8 mouse cellular contexts compared by ENCODE assay signal in genomic region chr11:75147846-75148168, GRCm38 (mm10). TPM values are rescaled to one million over a fixed set of nuclear protein-coding genes. Genes with fewer than 3 reads are reported as not detected.
A peak's percentile ranks its signal among the peaks of the same experiment; 100 is the strongest.
DNase-seq lines count a peak whose midpoint lies in the region; ATAC-seq lines count a peak whose summit lies in the region.

No protein-coding gene starts in this region.

- no peaks in the 10 kb centered on the region for H3K9me3 ChIP-seq in kidney, embryonic 14.5 days (ENCODE audit: control insufficient read depth, low read length)
- no peaks in the 10 kb centered on the region for H3K9me3 ChIP-seq in forebrain, embryonic 12.5 days
- no peaks in the 10 kb centered on the region for H3K9me3 ChIP-seq in intestine, embryonic 15.5 days
- no peaks in the 10 kb centered on the region for H3K9me3 ChIP-seq in midbrain, embryonic 14.5 days (ENCODE audit: control insufficient read depth, low read length)

- H3K4me2 ChIP-seq in kidney, embryonic 14.5 days (replicated peaks; ENCODE audit: low read depth, low read length) = no peak overlapping the region
- H3K4me2 ChIP-seq in forebrain, embryonic 12.5 days = no peak overlapping the region
- H3K4me2 ChIP-seq in intestine, embryonic 15.5 days (replicated peaks) = peak overlapping the region; percentile 27; the same call in 1 of the 2 replicates
- no peak overlapping the region for H3K4me2 ChIP-seq in midbrain, embryonic 14.5 days (ENCODE audit: low read length)

- peak overlapping the region; percentile 92 for H3K27ac ChIP-seq in kidney, embryonic 14.5 days (ENCODE audit: low read depth, low read length)
- H3K27ac ChIP-seq in forebrain, embryonic 12.5 days = peak overlapping the region; percentile 79
- peak overlapping the region; percentile 92 for H3K27ac ChIP-seq in intestine, embryonic 15.5 days
- peak overlapping the region; percentile 74 for H3K27ac ChIP-seq in midbrain, embryonic 14.5 days (replicated peaks; ENCODE audit: low read depth, low read length)

- H3K27me3 ChIP-seq in kidney, embryonic 14.5 days (ENCODE audit: control insufficient read depth, insufficient read depth, low read length) = no peaks in the 10 kb centered on the region
- no peaks in the 10 kb centered on the region for H3K27me3 ChIP-seq in forebrain, embryonic 12.5 days
- H3K27me3 ChIP-seq in intestine, embryonic 15.5 days (replicated peaks) = no peaks in the 10 kb centered on the region
- H3K27me3 ChIP-seq in midbrain, embryonic 14.5 days (ENCODE audit: control insufficient read depth, insufficient read depth, low read length) = no peaks in the 10 kb centered on the region

- peaks cover 22% of the 10 kb centered on the region for H3K4me1 ChIP-seq in kidney, embryonic 14.5 days (ENCODE audit: control insufficient read depth, insufficient read depth, low read length)
- peaks cover 11% of the 10 kb centered on the region for H3K4me1 ChIP-seq in forebrain, embryonic 12.5 days
- H3K4me1 ChIP-seq in intestine, embryonic 15.5 days (replicated peaks) = peaks cover 27% of the 10 kb centered on the region
- H3K4me1 ChIP-seq in midbrain, embryonic 14.5 days (ENCODE audit: control insufficient read depth, insufficient read depth, low read length) = peaks cover 12% of the 10 kb centered on the region

- WGBS in kidney, embryonic 14.5 days = 15% methylated on average over 3 of the region's 3 CpGs
- 71% methylated on average over 3 of the region's 3 CpGs for WGBS in forebrain, embryonic 12.5 days
- WGBS in intestine, embryonic 15.5 days = 24% methylated on average over 3 of the region's 3 CpGs
- 56% methylated on average over 3 of the region's 3 CpGs for WGBS in midbrain, embryonic 14.5 days

- H3K36me3 ChIP-seq in kidney, embryonic 14.5 days (ENCODE audit: control insufficient read depth, insufficient read depth, low read length) = peaks cover 24% of the 10 kb centered on the region; the same call in 1 of the 2 replicates
- H3K36me3 ChIP-seq in forebrain, embryonic 12.5 days (replicated peaks) = peaks cover 42% of the 10 kb centered on the region
- 0 out of 2 replicates have a peak, but pooled peaks cover 10% of the 10 kb centered on the region for H3K36me3 ChIP-seq in intestine, embryonic 15.5 days
- peaks cover 32% of the 10 kb centered on the region for H3K36me3 ChIP-seq in midbrain, embryonic 14.5 days (ENCODE audit: control insufficient read depth, insufficient read depth, low read length)

- no peak overlapping the region for H3K9ac ChIP-seq in kidney, embryonic 14.5 days (ENCODE audit: low read depth, low read length)
- no peak overlapping the region for H3K9ac ChIP-seq in forebrain, embryonic 12.5 days
- H3K9ac ChIP-seq in intestine, embryonic 15.5 days = 0 out of 2 replicates have a peak overlapping the region, but pooled peaks have one; percentile 6
- no peak overlapping the region for H3K9ac ChIP-seq in midbrain, embryonic 14.5 days (replicated peaks; ENCODE audit: low read length)

- ATAC-seq in kidney, embryonic 14.5 days (ENCODE audit: low FRiP score, low TSS enrichment) = peak; percentile 83
- no peak for ATAC-seq in forebrain, embryonic 12.5 days (ENCODE audit: low FRiP score)
- ATAC-seq in intestine, embryonic 15.5 days = peak; percentile 93
- ATAC-seq in midbrain, embryonic 14.5 days (ENCODE audit: low FRiP score, low TSS enrichment) = no peak
- ATAC-seq in CD4-positive, CD25-positive, alpha-beta regulatory T cell, adult 4 months = no peak

- no peak for DNase-seq in kidney, adult 11 months
- DNase-seq in midbrain, embryonic 14.5 days = no peak
- no peak for DNase-seq in layer of hippocampus, postnatal 25 days (ENCODE audit: extremely low spot score in 1 of 2, low spot score in 1 of 2)
- DNase-seq in layer of hippocampus, adult 18-20 months (ENCODE audit: low spot score in 2 of 2) = no peak

- H3K4me3 ChIP-seq in kidney, embryonic 14.5 days (ENCODE audit: low read length) = no peak overlapping the region
- no peak overlapping the region for H3K4me3 ChIP-seq in forebrain, embryonic 12.5 days (replicated peaks)
- H3K4me3 ChIP-seq in intestine, embryonic 15.5 days (replicated peaks) = no peak overlapping the region
- no peak overlapping the region for H3K4me3 ChIP-seq in midbrain, embryonic 14.5 days (replicated peaks; ENCODE audit: low read depth, low read length)

RNA-seq across cellular contexts. Expression of gene Hic1, which starts 21.5 kb away (rescaled TPM):
- polyA plus RNA-seq in kidney, embryonic 14.5 days (2014; fragmentation: Nextera tagmentation; extraction: Ambion mirVana) = 16.9 and 26.6 TPM in 2 replicates
- 3.2 and 4.4 TPM in 2 replicates for polyA plus RNA-seq in forebrain, embryonic 12.5 days (2016; fragmentation: Nextera tagmentation; extraction: Ambion mirVana)
- 20.3 and 22.0 TPM in 2 replicates for polyA plus RNA-seq in intestine, embryonic 15.5 days (2015; fragmentation: Nextera tagmentation; extraction: Ambion mirVana)
- polyA plus RNA-seq in midbrain, embryonic 14.5 days (2014; fragmentation: Nextera tagmentation; extraction: Ambion mirVana) = 0.66 and 0.92 TPM in 2 replicates
- under 1 TPM in 1 of 2 experiments, not detected in 1; 0.36 TPM for polyA plus RNA-seq in CD4-positive, CD25-positive, alpha-beta regulatory T cell, adult 4 months (2017; shearing (Covaris generic))
- total RNA-seq in layer of hippocampus, postnatal 25 days (2021) = 1 to 10 TPM; 2.5 to 3.2 TPM
- total RNA-seq in layer of hippocampus, adult 18-20 months (2021) = 1 to 10 TPM; 2.7 to 3.3 TPM

RNA-seq across cellular contexts. Expression of gene Ovca2, which starts 30.8 kb away (rescaled TPM):
- polyA plus RNA-seq in kidney, embryonic 14.5 days (2014; fragmentation: Nextera tagmentation; extraction: Ambion mirVana) = 33.3 and 33.4 TPM in 2 replicates
- polyA plus RNA-seq in forebrain, embryonic 12.5 days (2016; fragmentation: Nextera tagmentation; extraction: Ambion mirVana) = 24.3 and 25.3 TPM in 2 replicates
- 21.3 and 21.4 TPM in 2 replicates for polyA plus RNA-seq in intestine, embryonic 15.5 days (2015; fragmentation: Nextera tagmentation; extraction: Ambion mirVana)
- 15.4 and 20.2 TPM in 2 replicates for polyA plus RNA-seq in midbrain, embryonic 14.5 days (2014; fragmentation: Nextera tagmentation; extraction: Ambion mirVana)
- 10 to 100 TPM; 19.2 to 29.4 TPM for polyA plus RNA-seq in CD4-positive, CD25-positive, alpha-beta regulatory T cell, adult 4 months (2017; shearing (Covaris generic))
- total RNA-seq in layer of hippocampus, postnatal 25 days (2021) = 10 to 100 TPM; 18.2 to 18.3 TPM
- total RNA-seq in layer of hippocampus, adult 18-20 months (2021) = 10 to 100 TPM; 18.3 to 20.5 TPM

RNA-seq across cellular contexts. Expression of gene Dph1, which starts 43.2 kb away (rescaled TPM):
- polyA plus RNA-seq in kidney, embryonic 14.5 days (2014; fragmentation: Nextera tagmentation; extraction: Ambion mirVana) = 25.7 and 29.2 TPM in 2 replicates
- 15.7 and 16.6 TPM in 2 replicates for polyA plus RNA-seq in forebrain, embryonic 12.5 days (2016; fragmentation: Nextera tagmentation; extraction: Ambion mirVana)
- polyA plus RNA-seq in intestine, embryonic 15.5 days (2015; fragmentation: Nextera tagmentation; extraction: Ambion mirVana) = 23.4 and 23.8 TPM in 2 replicates
- 13.7 and 14.8 TPM in 2 replicates for polyA plus RNA-seq in midbrain, embryonic 14.5 days (2014; fragmentation: Nextera tagmentation; extraction: Ambion mirVana)
- 10 to 100 TPM; 11.0 to 20.6 TPM for polyA plus RNA-seq in CD4-positive, CD25-positive, alpha-beta regulatory T cell, adult 4 months (2017; shearing (Covaris generic))
- total RNA-seq in layer of hippocampus, postnatal 25 days (2021) = 10 to 100 TPM; 35.4 to 36.1 TPM
- 10 to 100 TPM; 33.2 to 33.9 TPM for total RNA-seq in layer of hippocampus, adult 18-20 months (2021)

RNA-seq across cellular contexts. Expression of gene Rtn4rl1, which starts 45.8 kb away (rescaled TPM):
- 2.7 and 4.2 TPM in 2 replicates for polyA plus RNA-seq in kidney, embryonic 14.5 days (2014; fragmentation: Nextera tagmentation; extraction: Ambion mirVana)
- polyA plus RNA-seq in forebrain, embryonic 12.5 days (2016; fragmentation: Nextera tagmentation; extraction: Ambion mirVana) = 1.7 and 1.8 TPM in 2 replicates
- polyA plus RNA-seq in intestine, embryonic 15.5 days (2015; fragmentation: Nextera tagmentation; extraction: Ambion mirVana) = 1.7 and 1.8 TPM in 2 replicates
- 16.5 and 17.4 TPM in 2 replicates for polyA plus RNA-seq in midbrain, embryonic 14.5 days (2014; fragmentation: Nextera tagmentation; extraction: Ambion mirVana)
- 1 to 10 TPM; 1.5 to 1.8 TPM for polyA plus RNA-seq in CD4-positive, CD25-positive, alpha-beta regulatory T cell, adult 4 months (2017; shearing (Covaris generic))
- total RNA-seq in layer of hippocampus, postnatal 25 days (2021) = 100 to 1,000 TPM in 1 of 2 experiments, 10 to 100 TPM in 1; 94.7 to 106 TPM
- total RNA-seq in layer of hippocampus, adult 18-20 months (2021) = 100 to 1,000 TPM; 109 to 117 TPM

Comparison
In these comparisons a context has a peak if more than half of its experiments do, and no peak if none do; other contexts are left out.
1. ATAC-seq: peak in kidney, embryonic 14.5 days (single experiment) and intestine, embryonic 15.5 days (single experiment); none in forebrain, embryonic 12.5 days (single experiment), midbrain, embryonic 14.5 days (single experiment) and CD4-positive, CD25-positive, alpha-beta regulatory T cell, adult 4 months (single experiment).
2. Peak in every context shown above with its lines, with median percentiles within 50 percentile points of each other: H3K27ac ChIP-seq.